Mouse (Mus musculus) stomach, embryonic 14.5 days (tissue): ENCODE measurements at regions not wholly inside any gene's neighbourhood (a gene's known extent, or its start where the extent isn't known, plus 50 kb on each side); places are given as distances from the start of the nearest gene placed in this dataset.

Experiments used
- ATAC-seq: fragments of 200-750 bp; cut with Nextera tagmentation; 2 replicates; pipeline ENCODE4 v1.8.0; 2017; ENCODE audit warnings: low read depth, moderate TSS enrichment; ENCODE audit not compliant: insufficient number of reproducible peaks, insufficient read depth, low FRiP score
- H3K27ac ChIP-seq: fragments of 300-500 bp; sonication (generic); 2 replicates; pipeline ENCODE4 v1.5.1; 2014; ENCODE audit warnings: mild to moderate bottlenecking, low read length, moderate library complexity, mixed read lengths
- H3K27me3 ChIP-seq: fragments of 300-500 bp; sonication (generic); 2 replicates; pipeline ENCODE4 v1.6.1; 2014; ENCODE audit warnings: low read length, control low read depth, mixed read lengths; ENCODE audit not compliant: control insufficient read depth, insufficient read depth
- H3K36me3 ChIP-seq: fragments of 300-500 bp; sonication (generic); 2 replicates; pipeline ENCODE4 v1.6.1; 2014; ENCODE audit warnings: mild to moderate bottlenecking, control low read depth, low read length, moderate library complexity, mixed read lengths; ENCODE audit not compliant: control insufficient read depth, insufficient read depth
- H3K4me1 ChIP-seq: fragments of 300-500 bp; sonication (generic); 2 replicates; pipeline ENCODE4 v1.6.1; 2014; ENCODE audit warnings: low read length, control low read depth, mixed read lengths; ENCODE audit not compliant: control insufficient read depth, insufficient read depth
- H3K4me2 ChIP-seq: fragments of 300-500 bp; sonication (generic); replicated peaks from 2 replicates; pipeline ENCODE4 v1.6.1; 2014; ENCODE audit warnings: low read depth, low read length, control low read depth
- H3K4me3 ChIP-seq: fragments of 300-500 bp; sonication (generic); 2 replicates; pipeline ENCODE4 v1.5.1; 2014; ENCODE audit warnings: low read depth, low read length, control low read depth
- H3K9ac ChIP-seq: fragments of 300-500 bp; sonication (generic); replicated peaks from 2 replicates; pipeline ENCODE4 v1.6.1; 2014; ENCODE audit warnings: low read depth, mild to moderate bottlenecking, control low read depth, low read length, moderate library complexity, mixed read lengths
- H3K9me3 ChIP-seq: fragments of 300-500 bp; sonication (generic); 2 replicates; pipeline ENCODE4 v1.6.1; 2016; ENCODE audit warnings: low read depth, low read length, control low read depth; ENCODE audit not compliant: control insufficient read depth
- WGBS: fragments of 180-500 bp; shearing (Covaris S2); extraction: QIAGEN DNeasy Blood & Tissue Kit; methylation state at CpG from one replicate; pipeline ENCODE4 v1.1.7; 2014; 5-methylcytosine and 5-hydroxymethylcytosine counted together

- H3K4me1 ChIP-seq, result no peaks in the 10 kb centered on the region
- 8% methylated on average over 4 of the region's 4 CpGs for WGBS
- H3K9me3 ChIP-seq, result no peaks in the 10 kb centered on the region
- no peak for ATAC-seq
- no peaks in the 10 kb centered on the region for H3K36me3 ChIP-seq
- no peaks in the 10 kb centered on the region for H3K27me3 ChIP-seq
- H3K27ac ChIP-seq, result no peak overlapping the region
- H3K4me3 ChIP-seq, result no peak overlapping the region
- H3K9ac ChIP-seq, result no peak overlapping the region
- no peak overlapping the region for H3K4me2 ChIP-seq
Measured at GRCm38 (mm10) chr3:128186278-128186677, 290.2 kb upstream of the Fam241a start.

GRCm38 (mm10) chr3:128181221-128181908 is 285.2 kb upstream of the Fam241a start:
- no peaks in the 10 kb centered on the region for H3K27me3 ChIP-seq
- no peak overlapping the region for H3K27ac ChIP-seq
- no peak overlapping the region for H3K9ac ChIP-seq
- H3K36me3 ChIP-seq, result no peaks in the 10 kb centered on the region
- no peak overlapping the region for H3K4me2 ChIP-seq
- no peaks in the 10 kb centered on the region for H3K4me1 ChIP-seq
- no peaks in the 10 kb centered on the region for H3K9me3 ChIP-seq
- H3K4me3 ChIP-seq, result no peak overlapping the region
- no peak for ATAC-seq
- 60% methylated on average over 7 of the region's 7 CpGs for WGBS

GRCm38 (mm10) chr3:128149216-128149615 is 253.1 kb upstream of the Fam241a start:
- no peak overlapping the region for H3K27ac ChIP-seq
- H3K9ac ChIP-seq, result no peak overlapping the region
- no peaks in the 10 kb centered on the region for H3K4me1 ChIP-seq
- H3K4me3 ChIP-seq, result no peak overlapping the region
- no peaks in the 10 kb centered on the region for H3K9me3 ChIP-seq
- H3K36me3 ChIP-seq, result no peaks in the 10 kb centered on the region
- 75% methylated on average over 8 of the region's 8 CpGs for WGBS
- ATAC-seq, result no peak
- H3K4me2 ChIP-seq, result no peak overlapping the region
- no peaks in the 10 kb centered on the region for H3K27me3 ChIP-seq

- no peaks in the 10 kb centered on the region for H3K36me3 ChIP-seq
- no peak overlapping the region for H3K9ac ChIP-seq
- ATAC-seq, result no peak
- no peaks in the 10 kb centered on the region for H3K4me1 ChIP-seq
- no peaks in the 10 kb centered on the region for H3K9me3 ChIP-seq
- H3K4me3 ChIP-seq, result no peak overlapping the region
- no peak overlapping the region for H3K27ac ChIP-seq
- no peak overlapping the region for H3K4me2 ChIP-seq
- no peaks in the 10 kb centered on the region for H3K27me3 ChIP-seq
- WGBS, result 67% methylated on average over 7 of the region's 7 CpGs
Measured at GRCm38 (mm10) chr3:128145329-128145728, 249.2 kb upstream of the Fam241a start.

- no peaks in the 10 kb centered on the region for H3K9me3 ChIP-seq
- no peaks in the 10 kb centered on the region for H3K27me3 ChIP-seq
- 88% methylated on average over 5 of the region's 5 CpGs for WGBS
- no peak for ATAC-seq
- no peaks in the 10 kb centered on the region for H3K36me3 ChIP-seq
- H3K4me2 ChIP-seq, result no peak overlapping the region
- no peaks in the 10 kb centered on the region for H3K4me1 ChIP-seq
- H3K4me3 ChIP-seq, result no peak overlapping the region
- no peak overlapping the region for H3K9ac ChIP-seq
- H3K27ac ChIP-seq, result no peak overlapping the region
Measured at GRCm38 (mm10) chr3:128127836-128128235, 231.7 kb upstream of the Fam241a start.

- Histone ChIP-seq H3K27ac (no peak overlapping the region), H3K36me3 (no peaks in the 10 kb centered on the region), H3K4me3 (no peak overlapping the region), H3K4me2 (no peak overlapping the region), H3K9ac (no peak overlapping the region), H3K27me3 (no peaks in the 10 kb centered on the region), H3K4me1 (no peaks in the 10 kb centered on the region), H3K9me3 (no peaks in the 10 kb centered on the region)
- 59% methylated on average over 3 of the region's 3 CpGs for WGBS
- no peak for ATAC-seq
Measured at GRCm38 (mm10) chr3:128126664-128127063, 230.5 kb upstream of the Fam241a start.

GRCm38 (mm10) chr3:128122111-128122510 is 226.0 kb upstream of the Fam241a start:
- H3K4me3 ChIP-seq, result no peak overlapping the region
- no peak for ATAC-seq
- no peaks in the 10 kb centered on the region for H3K27me3 ChIP-seq
- H3K36me3 ChIP-seq, result no peaks in the 10 kb centered on the region
- 64% methylated on average over 6 of the region's 6 CpGs for WGBS
- no peaks in the 10 kb centered on the region for H3K4me1 ChIP-seq
- no peak overlapping the region for H3K9ac ChIP-seq
- H3K4me2 ChIP-seq, result no peak overlapping the region
- no peak overlapping the region for H3K27ac ChIP-seq
- H3K9me3 ChIP-seq, result no peaks in the 10 kb centered on the region

- H3K36me3 ChIP-seq, result no peaks in the 10 kb centered on the region
- 74% methylated on average over 6 of the region's 6 CpGs for WGBS
- ATAC-seq, result no peak
- H3K4me3 ChIP-seq, result no peak overlapping the region
- no peak overlapping the region for H3K4me2 ChIP-seq
- no peaks in the 10 kb centered on the region for H3K27me3 ChIP-seq
- H3K27ac ChIP-seq, result no peak overlapping the region
- no peak overlapping the region for H3K9ac ChIP-seq
- no peaks in the 10 kb centered on the region for H3K9me3 ChIP-seq
- H3K4me1 ChIP-seq, result no peaks in the 10 kb centered on the region
Measured at GRCm38 (mm10) chr3:128120647-128121440, 224.7 kb upstream of the Fam241a start.
